Mouse (Mus musculus) kidney, adult 2 months (tissue): ENCODE measurements around the gene Lama4. TPM values are rescaled to one million over a fixed set of nuclear protein-coding genes. Genes with fewer than 3 reads are reported as not detected.

Source experiments
- DNase-seq: peaks from one replicate; pipeline ENCODE4 v3.0.0; 2021
- H3K27ac ChIP-seq: fragments of 200-500 bp; 2 replicates; pipeline ENCODE4 v1.5.1; 2012; ENCODE audit warnings: low read depth, low read length, control low read depth, inconsistent platforms; ENCODE audit not compliant: insufficient read depth
- H3K27me3 ChIP-seq: fragments of 200-500 bp; replicated peaks from 2 replicates; pipeline ENCODE4 v1.6.1; 2012; ENCODE audit warnings: mild to moderate bottlenecking, moderate library complexity, low read length, inconsistent platforms; ENCODE audit not compliant: control insufficient read depth, insufficient read depth
- H3K36me3 ChIP-seq: fragments of 200-500 bp; 2 replicates; pipeline ENCODE4 v1.6.1; 2012; ENCODE audit warnings: mild to moderate bottlenecking, moderate library complexity, low read length, inconsistent platforms; ENCODE audit not compliant: control insufficient read depth, insufficient read depth
- H3K4me1 ChIP-seq: fragments of 200-500 bp; 2 replicates; pipeline ENCODE4 v1.6.1; 2011; ENCODE audit warnings: low read length; ENCODE audit not compliant: control insufficient read depth, insufficient read depth
- H3K4me3 ChIP-seq: fragments of 200-500 bp; 2 replicates; pipeline ENCODE4 v1.5.1; 2011; ENCODE audit warnings: mild to moderate bottlenecking, low read depth, low read length, control low read depth; ENCODE audit not compliant: insufficient read depth
- CTCF ChIP-seq: fragments of 200-500 bp; conservative IDR thresholded peaks from 2 replicates; pipeline ENCODE4 v1.5.1; 2011; ENCODE audit warnings: low read depth, mild to moderate bottlenecking, control low read depth, low read length, moderate library complexity, mixed read lengths; ENCODE audit not compliant: insufficient read depth, insufficient read length
- POLR2A ChIP-seq: fragments of 200-500 bp; IDR thresholded peaks from one replicate; pipeline ENCODE4 v1.6.1; 2011; ENCODE audit warnings: low read depth, low read length, control low read depth
- WGBS: fragments of 180-500 bp; shearing (Covaris S2); methylation state at CpG from one replicate; pipeline ENCODE4 v1.1.7; 2018; 5-methylcytosine and 5-hydroxymethylcytosine counted together
- polyA plus RNA-seq: library from polyadenylated mRNA; depleted of rRNA; stranded (reverse); fragments of >200 nt; gene quantifications from 2 replicates; pipeline ENCODE4 v1.2.3, GENCODE M21; 2012

The Lama4 gene
- polyA plus RNA-seq, 1 experiment = 8.1 TPM

DNA sequence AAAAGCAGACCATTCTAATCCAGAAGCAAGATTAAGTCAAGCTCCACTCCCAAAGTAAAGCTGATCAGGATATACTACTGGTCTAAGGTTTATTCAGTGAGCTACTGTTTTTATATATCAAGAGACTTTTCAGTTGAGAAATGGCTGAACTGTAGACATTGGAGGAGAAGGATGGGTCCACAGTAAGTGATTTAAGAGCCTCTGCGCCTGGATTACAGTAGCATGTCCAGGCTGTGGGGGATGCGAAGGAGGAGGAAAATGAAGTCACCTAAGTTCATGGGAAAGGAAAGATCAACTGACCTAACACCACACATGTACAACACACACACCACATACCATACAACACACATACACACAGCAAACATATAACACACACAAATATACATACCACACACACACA, 1.3 kb downstream of the Lama4 start:
- WGBS = 52% methylated on average over 2 of the region's 2 CpGs
- Histone ChIP-seq H3K4me1 (no peaks in the 10 kb centered on the region), H3K4me3 (peak overlapping the region; percentile 81), H3K27ac (peak overlapping the region; percentile 2; the same call in 1 of the 2 replicates), H3K27me3 (no peaks in the 10 kb centered on the region), H3K36me3 (no peaks in the 10 kb centered on the region)
- TF ChIP-seq POLR2A (no peak), CTCF (no peak)
- DNase-seq = no peak

DNA sequence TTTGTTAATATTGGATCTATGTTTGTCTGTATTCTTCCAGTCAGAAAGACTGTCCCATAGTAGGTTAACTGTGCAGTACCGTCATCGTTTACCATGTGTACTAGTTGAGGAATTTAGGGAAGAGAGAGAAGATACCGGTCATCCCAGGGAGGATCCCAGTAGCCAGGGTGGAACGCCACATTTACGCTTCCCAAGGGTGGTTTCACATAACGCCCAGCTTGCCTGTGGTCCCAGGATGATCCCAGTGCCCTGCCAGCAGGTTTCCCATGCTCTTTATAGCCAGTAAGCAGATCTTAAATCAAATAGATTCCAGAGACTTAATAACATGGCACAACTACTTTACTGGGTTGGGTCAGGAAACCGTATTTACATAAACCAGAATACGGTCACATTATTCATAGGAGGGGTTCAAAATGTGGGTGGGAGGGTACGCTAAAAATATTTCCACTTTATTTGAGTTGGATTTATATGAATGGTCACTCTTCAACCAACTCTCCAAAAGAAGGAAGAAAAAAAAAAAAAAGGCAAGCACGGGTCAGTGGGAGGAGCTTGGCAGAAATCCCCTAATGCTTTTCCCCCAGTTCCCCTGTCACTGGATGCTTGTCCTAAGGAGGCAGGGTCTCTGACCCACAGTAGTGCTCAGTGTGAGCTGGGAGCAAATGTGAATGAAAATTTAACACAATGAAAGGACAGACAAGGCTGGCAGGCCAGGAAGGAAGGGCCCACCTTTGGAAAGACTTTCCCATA, 3.2 kb downstream of the Lama4 start:
- Histone ChIP-seq H3K4me3 (no peak overlapping the region), H3K36me3 (no peaks in the 10 kb centered on the region), H3K27me3 (no peaks in the 10 kb centered on the region), H3K27ac (0 out of 2 replicates have a peak overlapping the region, but pooled peaks have one; percentile 29), H3K4me1 (no peaks in the 10 kb centered on the region)
- TF ChIP-seq POLR2A (no peak), CTCF (no peak)
- no peak for DNase-seq
- WGBS = 28% methylated on average over 10 of the region's 10 CpGs

DNA sequence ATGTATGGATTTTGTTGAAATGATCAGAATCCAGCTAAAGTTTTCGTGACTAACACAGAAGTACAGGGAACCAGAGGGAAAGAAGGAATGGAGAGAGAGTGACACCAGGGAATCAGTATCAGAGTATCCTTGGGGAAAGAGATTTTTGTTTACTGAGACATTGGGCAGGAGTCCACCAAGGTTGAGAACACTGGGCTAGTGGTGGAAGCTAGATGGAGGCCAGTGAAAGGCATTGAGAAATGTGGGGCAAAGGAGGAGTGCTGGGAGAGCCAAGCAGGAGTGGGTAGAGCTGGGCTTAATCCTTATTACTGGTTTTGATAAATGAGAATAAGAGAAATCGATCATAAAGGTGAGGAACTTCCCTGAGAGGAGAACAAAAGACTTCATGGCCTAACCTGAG, 4.2 kb downstream of the Lama4 start:
- no peaks in the 10 kb centered on the region for H3K27me3 ChIP-seq
- TF ChIP-seq POLR2A = no peak
- no peak for TF ChIP-seq CTCF
- WGBS = 79% methylated on average over 2 of the region's 2 CpGs
- no peaks in the 10 kb centered on the region for H3K4me1 ChIP-seq
- no peaks in the 10 kb centered on the region for H3K36me3 ChIP-seq
- H3K27ac ChIP-seq = no peak overlapping the region
- H3K4me3 ChIP-seq = no peak overlapping the region
- no peak for DNase-seq

DNA sequence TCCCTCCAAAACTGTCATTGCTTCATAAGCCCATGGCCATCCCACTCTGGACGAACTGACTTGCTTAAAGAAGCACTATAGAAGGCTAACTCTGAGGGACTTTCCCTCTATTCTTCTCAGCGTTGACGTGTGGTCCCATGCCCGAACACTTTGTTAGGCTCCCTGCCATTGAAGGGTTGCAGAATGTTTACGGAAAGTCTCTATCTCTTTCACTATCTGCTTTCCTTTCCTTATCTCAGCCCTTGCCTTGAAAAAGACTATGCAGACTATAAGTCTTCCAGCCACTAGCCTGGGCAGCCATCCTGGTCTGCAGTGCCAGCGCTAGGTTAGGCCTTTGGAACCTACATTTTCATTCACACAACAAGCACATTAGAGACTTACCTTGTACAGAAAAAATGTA, 4.7 kb downstream of the Lama4 start:
- no peak overlapping the region for H3K4me3 ChIP-seq

DNA sequence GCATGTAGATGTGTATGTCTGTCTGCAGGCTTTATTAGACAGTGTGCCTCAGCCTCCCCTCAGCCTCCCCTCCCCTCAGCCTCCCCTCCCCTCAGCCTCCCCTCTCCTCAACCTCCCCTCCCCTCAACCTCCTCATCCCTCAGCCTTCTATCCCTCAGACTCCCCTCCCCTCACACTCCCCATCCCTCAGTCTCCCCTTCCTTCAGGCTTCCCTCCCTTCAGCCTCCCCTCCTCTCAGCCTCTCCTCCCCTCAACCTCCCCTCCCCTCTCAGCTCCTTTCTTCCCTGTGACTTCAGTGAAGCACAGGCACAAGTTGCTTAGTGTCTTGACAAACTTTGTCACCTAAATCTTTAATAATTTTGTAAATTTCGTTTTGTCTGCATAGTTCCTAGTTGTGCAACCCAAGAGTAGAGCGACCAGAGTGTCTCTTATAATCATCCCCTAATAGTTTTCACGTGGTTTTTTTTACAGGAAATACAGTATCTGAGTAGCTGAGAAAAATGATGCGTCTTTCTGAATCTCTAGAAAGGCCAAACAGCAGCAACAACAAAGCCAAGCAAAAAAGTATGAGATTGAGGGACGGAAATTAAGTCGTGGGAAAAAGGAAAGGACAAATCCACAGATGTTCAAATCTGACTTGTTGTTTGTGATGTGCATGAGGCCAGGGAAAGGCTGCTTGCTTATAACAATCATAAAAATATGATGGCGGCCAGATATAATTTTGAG, 7.1 kb downstream of the Lama4 start:
- 54% methylated on average over 7 of the region's 7 CpGs for WGBS
- DNase-seq = no peak
- no peaks in the 10 kb centered on the region for H3K36me3 ChIP-seq
- H3K27me3 ChIP-seq = no peaks in the 10 kb centered on the region
- no peak overlapping the region for H3K4me3 ChIP-seq
- H3K27ac ChIP-seq = no peak overlapping the region
- no peaks in the 10 kb centered on the region for H3K4me1 ChIP-seq
- TF ChIP-seq CTCF = no peak
- no peak for TF ChIP-seq POLR2A

More for the DNA sequence above, 4.7 kb downstream of the Lama4 start:
- WGBS = 74% methylated on average over 6 of the region's 6 CpGs
- Histone ChIP-seq H3K27me3 (no peaks in the 10 kb centered on the region), H3K36me3 (no peaks in the 10 kb centered on the region), H3K4me1 (no peaks in the 10 kb centered on the region), H3K27ac (no peak overlapping the region)
- no peak for DNase-seq
- TF ChIP-seq CTCF = no peak
- TF ChIP-seq POLR2A = no peak

DNA sequence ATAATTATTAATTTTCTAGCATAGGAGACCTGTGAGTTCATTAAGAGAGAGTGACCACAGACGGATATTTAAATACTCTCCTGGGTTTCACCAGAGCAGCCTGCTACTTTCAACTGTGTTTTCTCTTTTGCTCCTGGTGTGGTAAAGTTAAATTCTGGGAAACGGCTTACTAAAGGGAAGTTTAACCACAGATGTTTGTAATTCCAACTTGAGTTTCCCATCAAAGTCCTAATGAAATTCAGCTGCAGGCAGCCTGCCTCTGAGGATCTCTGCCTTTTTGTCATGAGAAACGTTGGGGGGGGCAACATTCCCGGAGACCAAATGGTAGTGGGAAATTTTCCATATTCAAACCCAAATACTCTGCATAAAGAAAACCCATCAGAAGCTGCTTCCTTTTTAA, 7.7 kb downstream of the Lama4 start:
- no peak overlapping the region for H3K27ac ChIP-seq
- no peak overlapping the region for H3K4me3 ChIP-seq
- TF ChIP-seq POLR2A (no peak), CTCF (no peak)
- no peaks in the 10 kb centered on the region for H3K27me3 ChIP-seq
- no peaks in the 10 kb centered on the region for H3K4me1 ChIP-seq
- H3K36me3 ChIP-seq = no peaks in the 10 kb centered on the region
- WGBS = 52% methylated on average over 4 of the region's 4 CpGs
- DNase-seq = no peak

DNA sequence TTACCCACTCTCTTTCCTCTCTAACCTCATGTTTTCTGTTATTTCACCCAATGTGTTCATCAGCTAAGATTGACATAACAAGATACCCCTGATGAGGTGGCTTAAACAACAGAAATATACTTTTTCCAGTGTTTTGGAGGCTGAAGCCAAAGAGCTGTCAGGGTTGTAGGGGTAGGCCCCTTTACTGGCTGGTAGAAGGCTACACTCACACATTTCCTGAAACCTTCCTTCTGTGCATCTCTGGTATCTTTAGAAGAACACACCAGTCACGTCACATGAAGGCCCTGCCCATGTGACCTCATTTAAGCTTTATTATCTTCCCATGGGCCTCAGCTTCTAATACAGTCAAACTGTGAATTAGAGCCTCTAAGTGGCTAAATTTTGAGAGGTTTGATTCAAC, 12.9 kb downstream of the Lama4 start:
- Histone ChIP-seq H3K36me3 (no peaks in the 10 kb centered on the region), H3K27ac (no peak overlapping the region), H3K4me1 (no peaks in the 10 kb centered on the region), H3K27me3 (no peaks in the 10 kb centered on the region), H3K4me3 (no peak overlapping the region)
- 78% methylated on average over 1 of the region's 1 CpGs for WGBS
- TF ChIP-seq CTCF (no peak), POLR2A (no peak)
- no peak for DNase-seq
